In the genomic region with DNA sequence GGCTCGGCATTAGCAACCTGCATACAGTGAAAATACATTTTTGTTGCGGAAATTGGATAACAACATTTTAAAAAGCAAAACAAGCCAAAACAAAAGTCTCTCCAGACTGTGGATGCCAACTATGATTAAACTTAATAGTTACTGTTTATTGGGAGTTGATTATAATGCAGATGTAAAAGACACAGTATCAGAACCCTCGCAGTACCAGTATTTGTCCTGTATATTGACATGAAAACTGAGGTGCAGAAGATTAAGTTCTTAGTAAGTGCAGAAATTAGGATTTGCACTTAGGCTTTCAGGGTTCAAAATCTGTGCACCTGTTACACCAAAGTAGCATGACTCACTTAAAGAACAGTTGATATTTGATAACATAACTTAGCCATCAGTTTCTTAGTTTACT, we compare ENCODE assay signal across 8 mouse cellular contexts. TPM values are rescaled to one million over a fixed set of nuclear protein-coding genes. Genes with fewer than 3 reads are reported as not detected.
A peak's percentile ranks its signal among the peaks of the same experiment; 100 is the strongest.
DNase-seq lines count a peak whose midpoint lies in the region; ATAC-seq and TF ChIP-seq lines count a peak whose summit lies in the region.

No protein-coding gene starts in this region.

- no peaks in the 10 kb centered on the region for H3K27me3 ChIP-seq in heart, embryonic 11.5 days (ENCODE audit: control insufficient read depth, insufficient read depth, low read length)
- H3K27me3 ChIP-seq in E14TG2a.4 (ENCODE audit: insufficient read depth, low read length), result peaks cover 24% of the 10 kb centered on the region
- H3K27me3 ChIP-seq in hindbrain, embryonic 10.5 days (ENCODE audit: insufficient read depth, poor library complexity, severe bottlenecking), result peaks cover 11% of the 10 kb centered on the region
- peaks cover 16% of the 10 kb centered on the region for H3K27me3 ChIP-seq in liver, embryonic 16.5 days (ENCODE audit: control insufficient read depth, insufficient read depth, low read depth, low read length)

- TF ChIP-seq CTCF in E14TG2a.4 (conservative IDR thresholded peaks at IDR 0.05; ENCODE audit: low read length), result no peak

- H3K36me3 ChIP-seq in heart, embryonic 11.5 days (ENCODE audit: control insufficient read depth, insufficient read depth, low read length), result no peaks in the 10 kb centered on the region
- H3K36me3 ChIP-seq in E14TG2a.4 (ENCODE audit: insufficient read depth, low read length), result no peaks in the 10 kb centered on the region
- H3K36me3 ChIP-seq in hindbrain, embryonic 10.5 days, result no peaks in the 10 kb centered on the region
- H3K36me3 ChIP-seq in liver, embryonic 16.5 days (ENCODE audit: control insufficient read depth, insufficient read depth), result no peaks in the 10 kb centered on the region

- no peak for DNase-seq in heart, adult 9 months (ENCODE audit: low spot score in 2 of 2)
- DNase-seq in hindbrain, embryonic 10.5 days (ENCODE audit: low spot score), result no peak
- DNase-seq in right cerebral cortex, postnatal 36 days (ENCODE audit: low spot score in 2 of 2), result no peak
- DNase-seq in right cerebral cortex, adult 18-20 months, result no peak
- DNase-seq in embryo, embryonic 9.5 days (ENCODE audit: extremely low spot score), result no peak

- no peaks in the 10 kb centered on the region for H3K9me3 ChIP-seq in heart, embryonic 11.5 days (replicated peaks; ENCODE audit: control insufficient read depth, low read length)
- no peaks in the 10 kb centered on the region for H3K9me3 ChIP-seq in E14TG2a.4 (ENCODE audit: low read length)
- H3K9me3 ChIP-seq in hindbrain, embryonic 10.5 days, result no peaks in the 10 kb centered on the region
- no peaks in the 10 kb centered on the region for H3K9me3 ChIP-seq in liver, embryonic 16.5 days (replicated peaks; ENCODE audit: control insufficient read depth, low read length)

- H3K9ac ChIP-seq in heart, embryonic 11.5 days (ENCODE audit: low read depth, low read length), result peak overlapping the region; percentile 90; the same call in 1 of the 2 replicates
- H3K9ac ChIP-seq in liver, embryonic 16.5 days (ENCODE audit: low read depth, low read length), result no peak overlapping the region

- 48% methylated on average over 3 of the region's 3 CpGs for WGBS in heart, embryonic 11.5 days (ENCODE audit: insufficient replicate concordance)
- WGBS in hindbrain, embryonic 10.5 days, result 45% methylated on average over 3 of the region's 3 CpGs
- 47% methylated on average over 3 of the region's 3 CpGs for WGBS in liver, embryonic 16.5 days (ENCODE audit: insufficient replicate concordance)

- ATAC-seq in heart, embryonic 11.5 days (replicated peaks; ENCODE audit: insufficient number of reproducible peaks, low FRiP score, low TSS enrichment), result no peak
- ATAC-seq in liver, embryonic 16.5 days (ENCODE audit: low read depth), result no peak

- H3K4me2 ChIP-seq in heart, embryonic 11.5 days, result peak overlapping the region; percentile 87
- peak overlapping the region; percentile 97 for H3K4me2 ChIP-seq in liver, embryonic 16.5 days (ENCODE audit: low read depth, low read length)

- peak overlapping the region; percentile 77 for H3K4me3 ChIP-seq in heart, embryonic 11.5 days (ENCODE audit: low read depth, low read length)
- peak overlapping the region; percentile 88 for H3K4me3 ChIP-seq in E14TG2a.4 (replicated peaks; ENCODE audit: low read length)
- peak overlapping the region; percentile 93 for H3K4me3 ChIP-seq in hindbrain, embryonic 10.5 days
- H3K4me3 ChIP-seq in liver, embryonic 16.5 days (ENCODE audit: low read depth, low read length), result peak overlapping the region; percentile 80

- H3K4me1 ChIP-seq in heart, embryonic 11.5 days (ENCODE audit: control insufficient read depth, insufficient read depth, low read length), result 0 out of 2 replicates have a peak, but pooled peaks cover 8% of the 10 kb centered on the region
- peaks cover 26% of the 10 kb centered on the region for H3K4me1 ChIP-seq in E14TG2a.4 (replicated peaks; ENCODE audit: low read depth, low read length)
- H3K4me1 ChIP-seq in hindbrain, embryonic 10.5 days (replicated peaks), result peaks cover 44% of the 10 kb centered on the region
- peaks cover 14% of the 10 kb centered on the region for H3K4me1 ChIP-seq in liver, embryonic 16.5 days (ENCODE audit: control insufficient read depth, low read depth, low read length)

- H3K27ac ChIP-seq in heart, embryonic 11.5 days (ENCODE audit: low read depth, low read length), result no peak overlapping the region; the same call in 1 of the 2 replicates
- peak overlapping the region; percentile 99; the same call in 1 of the 2 replicates for H3K27ac ChIP-seq in hindbrain, embryonic 10.5 days
- H3K27ac ChIP-seq in liver, embryonic 16.5 days (ENCODE audit: low read length), result no peak overlapping the region

RNA-seq across cellular contexts. Expression of gene Tgfbr1, which starts 1.3 kb away (rescaled TPM):
- 36.8 and 49.2 TPM in 2 replicates for polyA plus RNA-seq in heart, embryonic 11.5 days (2014; fragmentation: Nextera tagmentation; extraction: Ambion mirVana)
- polyA plus RNA-seq in hindbrain, embryonic 10.5 days (2016; fragmentation: Nextera tagmentation; extraction: Ambion mirVana), result 85.8 and 92.0 TPM in 2 replicates
- polyA plus RNA-seq in liver, embryonic 16.5 days (2015; fragmentation: Nextera tagmentation; extraction: Ambion mirVana), result 5.4 and 5.8 TPM in 2 replicates
